Mouse (Mus musculus): ENCODE measurements around the gene Acly.
A peak's percentile ranks its signal among the peaks of the same experiment; 100 is the strongest.

The Acly gene

GRCm38 (mm10) chr11:100440691-100441522, 86.9 kb downstream of the Acly start:
- peak; percentile 75 for DNase-seq (ENCODE audit: low spot score)

- peak; percentile 25 for DNase-seq (ENCODE audit: low spot score)
These were observed 89.9 kb downstream of the Acly start for GRCm38 (mm10) chr11:100437901-100438300.

- DNase-seq (ENCODE audit: low spot score): no peak
These were observed 92.0 kb downstream of the Acly start for GRCm38 (mm10) chr11:100435678-100436246.

- DNase-seq (ENCODE audit: low spot score): no peak
These were observed 95.8 kb downstream of the Acly start for GRCm38 (mm10) chr11:100432002-100432401.

- DNase-seq (ENCODE audit: low spot score): no peak
These were observed 97.7 kb downstream of the Acly start for GRCm38 (mm10) chr11:100430052-100430451.

GRCm38 (mm10) chr11:100428612-100429199, 99.1 kb downstream of the Acly start:
- no peak for DNase-seq (ENCODE audit: low spot score)

GRCm38 (mm10) chr11:100426820-100427219, 101.0 kb downstream of the Acly start:
- DNase-seq (ENCODE audit: low spot score): no peak

Measured in adipocyte (in vitro differentiated cells).